Mouse (Mus musculus): ENCODE data around the gene Tctex1d2.
A peak's percentile ranks its signal among the peaks of the same experiment; 100 is the strongest.

Gene Tctex1d2

GRCm38 (mm10) chr16:32419517-32420483 lies at the start of gene Tctex1d2:
Tctex1d2 (plus strand) TSS chr16:32419702.
- peak; percentile 94 to 96 for DNase-seq (ENCODE audit: low spot score in 2 of 2)

- DNase-seq (ENCODE audit: low spot score in 2 of 2): no peak
These were observed 48.2 kb upstream of the Tctex1d2 start for GRCm38 (mm10) chr16:32371351-32371750.

- DNase-seq (ENCODE audit: low spot score in 2 of 2): no peak
These were observed 39.9 kb upstream of the Tctex1d2 start for GRCm38 (mm10) chr16:32379575-32379974.

GRCm38 (mm10) chr16:32382901-32383300 lies 36.6 kb upstream of the Tctex1d2 start:
- no peak for DNase-seq (ENCODE audit: low spot score in 2 of 2)

GRCm38 (mm10) chr16:32384885-32385284 lies 34.6 kb upstream of the Tctex1d2 start:
- DNase-seq (ENCODE audit: low spot score in 2 of 2): no peak

GRCm38 (mm10) chr16:32386826-32387225 lies 32.7 kb upstream of the Tctex1d2 start:
- no peak for DNase-seq (ENCODE audit: low spot score in 2 of 2)

GRCm38 (mm10) chr16:32389049-32389448 lies 30.5 kb upstream of the Tctex1d2 start:
- DNase-seq (ENCODE audit: low spot score in 2 of 2): no peak

- no peak for DNase-seq (ENCODE audit: low spot score in 2 of 2)
These were observed 29.7 kb upstream of the Tctex1d2 start for GRCm38 (mm10) chr16:32389841-32390240.

GRCm38 (mm10) chr16:32390882-32391281 lies 28.6 kb upstream of the Tctex1d2 start:
- DNase-seq (ENCODE audit: low spot score in 2 of 2): no peak

GRCm38 (mm10) chr16:32395679-32396540 lies 23.6 kb upstream of the Tctex1d2 start:
- no peak for DNase-seq (ENCODE audit: low spot score in 2 of 2)

- DNase-seq (ENCODE audit: low spot score in 2 of 2): no peak
These were observed 23.0 kb upstream of the Tctex1d2 start for GRCm38 (mm10) chr16:32396541-32396835.

- no peak for DNase-seq (ENCODE audit: low spot score in 2 of 2)
These were observed 21.3 kb upstream of the Tctex1d2 start for GRCm38 (mm10) chr16:32398206-32398605.

GRCm38 (mm10) chr16:32400267-32400666 lies 19.2 kb upstream of the Tctex1d2 start, which contains the start of gene Tm4sf19:
Tm4sf19 (plus strand) TSS chr16:32400506.
- DNase-seq (ENCODE audit: low spot score in 2 of 2): no peak

GRCm38 (mm10) chr16:32401335-32401965 lies 18.1 kb upstream of the Tctex1d2 start:
- no peak for DNase-seq (ENCODE audit: low spot score in 2 of 2)

GRCm38 (mm10) chr16:32402818-32403217 lies 16.7 kb upstream of the Tctex1d2 start:
- no peak for DNase-seq (ENCODE audit: low spot score in 2 of 2)

GRCm38 (mm10) chr16:32405716-32406115 lies 13.8 kb upstream of the Tctex1d2 start:
- DNase-seq (ENCODE audit: low spot score in 2 of 2): no peak

GRCm38 (mm10) chr16:32406671-32407070 lies 12.8 kb upstream of the Tctex1d2 start:
- no peak for DNase-seq (ENCODE audit: low spot score in 2 of 2)

GRCm38 (mm10) chr16:32407730-32408129 lies 11.8 kb upstream of the Tctex1d2 start:
- DNase-seq (ENCODE audit: low spot score in 2 of 2): no peak

GRCm38 (mm10) chr16:32417457-32417856 lies 2.0 kb upstream of the Tctex1d2 start:
- DNase-seq (ENCODE audit: low spot score in 2 of 2): no peak

GRCm38 (mm10) chr16:32427506-32427905 lies 8.0 kb downstream of the Tctex1d2 start:
- DNase-seq (ENCODE audit: low spot score in 2 of 2): no peak

- DNase-seq (ENCODE audit: low spot score in 2 of 2): peak; percentile 88
These were observed 11.1 kb downstream of the Tctex1d2 start, which contains the start of gene Pcyt1a for GRCm38 (mm10) chr16:32430474-32431046. Pcyt1a (plus strand) TSS chr16:32430921.

Data from urinary bladder, postnatal 4 days (tissue).